20 mouse cellular contexts compared by ENCODE assay signal in genomic region chr17:28698672-28699071, GRCm38 (mm10). TPM values are rescaled to one million over a fixed set of nuclear protein-coding genes. Genes with fewer than 3 reads are reported as not detected.
DNase-seq lines count a peak whose midpoint lies in the region; ATAC-seq and TF ChIP-seq lines count a peak whose summit lies in the region.
"Had no signal": no experiment of that assay in that cellular context is flagged by ENCODE, and none has a peak within 500 bp of the region (broad histone marks: within the 10 kb centered on the region; RNA-seq: fewer than 3 reads in every experiment).

No protein-coding gene starts in this region.

- no peak for TF ChIP-seq POLR2A in cerebellum, adult 2 months (IDR thresholded peaks at IDR 0.05; ENCODE audit: borderline replicate concordance, insufficient read depth, low read length)
- TF ChIP-seq POLR2A in lung, adult 2 months (IDR thresholded peaks at IDR 0.05; ENCODE audit: borderline replicate concordance, extremely low read depth, low read depth, low read length), result no peak

- no peak for ATAC-seq in cerebellum, adult (ENCODE audit: insufficient number of reproducible peaks, low FRiP score, low TSS enrichment)
- no peak for ATAC-seq in intestine, postnatal 0 days
- no peak for ATAC-seq in intestine, embryonic 15.5 days
- no peak for ATAC-seq in lung, embryonic 15.5 days (ENCODE audit: borderline replicate concordance, extremely low read depth, low FRiP score, low TSS enrichment)
- no peak; the same call in 1 of the 2 replicates for ATAC-seq in stomach, postnatal 0 days (ENCODE audit: low FRiP score, low TSS enrichment)
- ATAC-seq: forebrain, embryonic 16.5 days; midbrain, embryonic 16.5 days had no signal

- H3K27ac ChIP-seq in cerebellum, adult 2 months (ENCODE audit: insufficient read depth, low read length), result 0 out of 2 replicates have a peak overlapping the region, but pooled peaks have one; percentile 96
- 0 out of 2 replicates have a peak overlapping the region, but pooled peaks have one; percentile 21 for H3K27ac ChIP-seq in intestine, postnatal 0 days (ENCODE audit: low read depth, low read length)
- H3K27ac ChIP-seq in intestine, embryonic 15.5 days, result no peak overlapping the region
- H3K27ac ChIP-seq in lung, embryonic 15.5 days, result 0 out of 2 replicates have a peak overlapping the region, but pooled peaks have one; percentile 52
- no peak overlapping the region for H3K27ac ChIP-seq in stomach, postnatal 0 days (replicated peaks)
- H3K27ac ChIP-seq: hindbrain, embryonic 15.5 days; limb, embryonic 13.5 days; midbrain, embryonic 10.5 days; neural tube, embryonic 15.5 days had no signal

- no peaks in the 10 kb centered on the region for H3K27me3 ChIP-seq in cerebellum, adult 2 months (ENCODE audit: control insufficient read depth, insufficient read depth, low read length)
- no peaks in the 10 kb centered on the region for H3K27me3 ChIP-seq in intestine, postnatal 0 days (replicated peaks; ENCODE audit: control insufficient read depth, insufficient read depth, low read length)
- no peaks in the 10 kb centered on the region for H3K27me3 ChIP-seq in intestine, embryonic 15.5 days (replicated peaks)
- H3K27me3 ChIP-seq in lung, embryonic 15.5 days, result no peaks in the 10 kb centered on the region
- H3K27me3 ChIP-seq in stomach, postnatal 0 days (ENCODE audit: control insufficient read depth, insufficient read depth, low read length), result no peaks in the 10 kb centered on the region
- H3K27me3 ChIP-seq: embryonic facial prominence, embryonic 15.5 days; hindbrain, embryonic 15.5 days; limb, embryonic 13.5 days; neural tube, embryonic 15.5 days had no signal

- H3K4me2 ChIP-seq in intestine, postnatal 0 days (replicated peaks; ENCODE audit: low read depth), result no peak overlapping the region
- H3K4me2 ChIP-seq in intestine, embryonic 15.5 days (replicated peaks), result no peak overlapping the region
- no peak overlapping the region for H3K4me2 ChIP-seq in lung, embryonic 15.5 days
- no peak overlapping the region for H3K4me2 ChIP-seq in stomach, postnatal 0 days (replicated peaks; ENCODE audit: low read depth)
- H3K4me2 ChIP-seq: embryonic facial prominence, embryonic 15.5 days; hindbrain, embryonic 15.5 days; limb, embryonic 13.5 days; neural tube, embryonic 15.5 days had no signal

- peaks cover 7% of the 10 kb centered on the region; the same call in 1 of the 2 replicates for H3K36me3 ChIP-seq in intestine, postnatal 0 days (ENCODE audit: control insufficient read depth, insufficient read depth)
- no peaks in the 10 kb centered on the region for H3K36me3 ChIP-seq in intestine, embryonic 15.5 days
- 0 out of 2 replicates have a peak, but pooled peaks cover 7% of the 10 kb centered on the region for H3K36me3 ChIP-seq in lung, embryonic 15.5 days
- H3K36me3 ChIP-seq in stomach, postnatal 0 days (ENCODE audit: control insufficient read depth, insufficient read depth, low read length), result no peaks in the 10 kb centered on the region
- H3K36me3 ChIP-seq: embryonic facial prominence, embryonic 15.5 days; hindbrain, embryonic 15.5 days; midbrain, embryonic 10.5 days; neural tube, embryonic 15.5 days had no signal

- H3K9ac ChIP-seq in intestine, postnatal 0 days (ENCODE audit: low read depth, low read length), result no peak overlapping the region; the same call in 1 of the 2 replicates
- H3K9ac ChIP-seq in intestine, embryonic 15.5 days, result no peak overlapping the region
- no peak overlapping the region for H3K9ac ChIP-seq in lung, embryonic 15.5 days
- H3K9ac ChIP-seq in stomach, postnatal 0 days (ENCODE audit: low read length), result no peak overlapping the region
- H3K9ac ChIP-seq: embryonic facial prominence, embryonic 15.5 days; hindbrain, embryonic 15.5 days; limb, embryonic 13.5 days; neural tube, embryonic 15.5 days had no signal

- H3K9me3 ChIP-seq in intestine, postnatal 0 days (ENCODE audit: control insufficient read depth), result no peaks in the 10 kb centered on the region
- H3K9me3 ChIP-seq in intestine, embryonic 15.5 days, result no peaks in the 10 kb centered on the region
- H3K9me3 ChIP-seq in lung, embryonic 15.5 days, result no peaks in the 10 kb centered on the region
- H3K9me3 ChIP-seq in stomach, postnatal 0 days (ENCODE audit: control insufficient read depth, low read length), result no peaks in the 10 kb centered on the region
- H3K9me3 ChIP-seq: embryonic facial prominence, embryonic 15.5 days; hindbrain, embryonic 15.5 days; limb, embryonic 13.5 days; midbrain, embryonic 10.5 days; neural tube, embryonic 15.5 days had no signal

- TF ChIP-seq CTCF in cerebellum, adult 2 months (IDR thresholded peaks at IDR 0.05; ENCODE audit: borderline replicate concordance, insufficient read depth, low read depth, low read length), result no peak
- no peak for TF ChIP-seq CTCF in intestine, postnatal 0 days (IDR thresholded peaks at IDR 0.05; ENCODE audit: low read depth)
- no peak for TF ChIP-seq CTCF in lung, adult 2 months (IDR thresholded peaks at IDR 0.05; ENCODE audit: insufficient read depth, low read length)
- TF ChIP-seq CTCF in stomach, postnatal 0 days (IDR thresholded peaks at IDR 0.05; ENCODE audit: low read depth), result no peak

- TF ChIP-seq EP300 in stomach, postnatal 0 days (optimal IDR thresholded peaks at IDR 0.05), result no peak

- no peak overlapping the region for H3K4me3 ChIP-seq in cerebellum, adult 2 months (replicated peaks; ENCODE audit: insufficient read depth, low read depth, low read length)
- H3K4me3 ChIP-seq in intestine, postnatal 0 days (ENCODE audit: low read depth, low read length), result no peak overlapping the region
- H3K4me3 ChIP-seq in intestine, embryonic 15.5 days (replicated peaks), result no peak overlapping the region
- no peak overlapping the region for H3K4me3 ChIP-seq in lung, embryonic 15.5 days
- H3K4me3 ChIP-seq in lung, adult 2 months (replicated peaks; ENCODE audit: extremely low read depth, low read depth, low read length), result no peak overlapping the region
- no peak overlapping the region for H3K4me3 ChIP-seq in stomach, postnatal 0 days (ENCODE audit: low read depth, low read length)
- H3K4me3 ChIP-seq: embryonic facial prominence, embryonic 15.5 days; hindbrain, embryonic 15.5 days; limb, embryonic 13.5 days; midbrain, embryonic 10.5 days; neural tube, embryonic 15.5 days had no signal

- 72% methylated on average over 2 of the region's 2 CpGs for WGBS in cerebellum, adult 2 months
- 45% methylated on average over 2 of the region's 2 CpGs for WGBS in intestine, postnatal 0 days
- whole genome bisulfite sequencing in intestine, embryonic 15.5 days, result 68% methylated on average over 2 of the region's 2 CpGs
- 46% methylated on average over 2 of the region's 2 CpGs for WGBS in lung, embryonic 15.5 days
- WGBS in lung, adult 2 months, result 30% methylated on average over 2 of the region's 2 CpGs
- 53% methylated on average over 2 of the region's 2 CpGs for WGBS in stomach, postnatal 0 days

- H3K4me1 ChIP-seq in cerebellum, adult 2 months (ENCODE audit: control insufficient read depth, insufficient read depth, low read length), result peaks cover 26% of the 10 kb centered on the region
- peaks cover 18% of the 10 kb centered on the region for H3K4me1 ChIP-seq in intestine, postnatal 0 days (replicated peaks; ENCODE audit: control insufficient read depth, insufficient read depth, low read length)
- H3K4me1 ChIP-seq in intestine, embryonic 15.5 days (replicated peaks), result peaks cover 27% of the 10 kb centered on the region
- peaks cover 54% of the 10 kb centered on the region for H3K4me1 ChIP-seq in lung, embryonic 15.5 days
- peaks cover 48% of the 10 kb centered on the region for H3K4me1 ChIP-seq in lung, adult 2 months (ENCODE audit: control insufficient read depth, insufficient read depth, low read length)
- peaks cover 10% of the 10 kb centered on the region for H3K4me1 ChIP-seq in stomach, postnatal 0 days (replicated peaks; ENCODE audit: control insufficient read depth, insufficient read depth)

- no peak for DNase-seq in cerebellum, adult 2 months
- no peak for DNase-seq in lung, adult 2 months
- peak; percentile 32 for DNase-seq in stomach, postnatal 0 days (ENCODE audit: low spot score)
- DNase-seq in spleen, adult 12 weeks (ENCODE audit: low spot score), result no peak
- DNase-seq: embryo, embryonic 11 days; gastrocnemius, postnatal 25 days; kidney, postnatal 14 days; right cerebral cortex, adult 18-20 months; right cerebral cortex, postnatal 4 days had no signal

RNA-seq across cellular contexts. Expression of gene Mapk14, which starts 7.5 kb away (rescaled TPM):
- 114 and 116 TPM in 2 replicates for polyA plus RNA-seq in cerebellum, adult 2 months (2012; rRNA removed)
- polyA plus RNA-seq in intestine, postnatal 0 days (2015; fragmentation: Nextera tagmentation; extraction: Ambion mirVana), result 23.6 and 24.6 TPM in 2 replicates
- 42.4 and 45.5 TPM in 2 replicates for polyA plus RNA-seq in intestine, embryonic 15.5 days (2015; fragmentation: Nextera tagmentation; extraction: Ambion mirVana)
- polyA plus RNA-seq in lung, embryonic 15.5 days (2015; fragmentation: Nextera tagmentation; extraction: Ambion mirVana), result 53.3 and 55.6 TPM in 2 replicates
- polyA plus RNA-seq in lung, adult 2 months (2012; rRNA removed), result 74.3 and 97.5 TPM in 2 replicates
- 31.4 and 33.4 TPM in 2 replicates for polyA plus RNA-seq in stomach, postnatal 0 days (2015; fragmentation: Nextera tagmentation; extraction: Ambion mirVana)

RNA-seq across cellular contexts. Expression of gene Slc26a8, which starts 8.6 kb away (rescaled TPM):
- 4.9 and 5.5 TPM in 2 replicates for polyA plus RNA-seq in cerebellum, adult 2 months (2012; rRNA removed)
- polyA plus RNA-seq in intestine, postnatal 0 days (2015; fragmentation: Nextera tagmentation; extraction: Ambion mirVana), result 0.17 and 0.40 TPM in 2 replicates
- 0.11 and 0.20 TPM in 2 replicates for polyA plus RNA-seq in intestine, embryonic 15.5 days (2015; fragmentation: Nextera tagmentation; extraction: Ambion mirVana)
- polyA plus RNA-seq in lung, embryonic 15.5 days (2015; fragmentation: Nextera tagmentation; extraction: Ambion mirVana), result 0.47 and 0.58 TPM in 2 replicates
- polyA plus RNA-seq in lung, adult 2 months (2012; rRNA removed), result 0.40 and 1.2 TPM in 2 replicates
- polyA plus RNA-seq in stomach, postnatal 0 days (2015; fragmentation: Nextera tagmentation; extraction: Ambion mirVana), result 0.24 and 0.50 TPM in 2 replicates

RNA-seq across cellular contexts. Expression of gene AC170998.1, which starts 27.2 kb away (rescaled TPM):
- polyA plus RNA-seq in cerebellum, adult 2 months (2012; rRNA removed), result 1.0 and 2.0 TPM in 2 replicates
- 1.2 and 1.5 TPM in 2 replicates for polyA plus RNA-seq in intestine, postnatal 0 days (2015; fragmentation: Nextera tagmentation; extraction: Ambion mirVana)
- 2.1 and 2.4 TPM in 2 replicates for polyA plus RNA-seq in intestine, embryonic 15.5 days (2015; fragmentation: Nextera tagmentation; extraction: Ambion mirVana)
- polyA plus RNA-seq in lung, embryonic 15.5 days (2015; fragmentation: Nextera tagmentation; extraction: Ambion mirVana), result 2.5 and 3.0 TPM in 2 replicates
- 0.77 and 1.5 TPM in 2 replicates for polyA plus RNA-seq in lung, adult 2 months (2012; rRNA removed)
- polyA plus RNA-seq in stomach, postnatal 0 days (2015; fragmentation: Nextera tagmentation; extraction: Ambion mirVana), result 1.0 and 1.2 TPM in 2 replicates

Comparison
In these comparisons a context has a peak if more than half of its experiments do, and no peak if none do; other contexts are left out.
1. H3K27ac ChIP-seq: peak in cerebellum, adult 2 months (single experiment), intestine, postnatal 0 days (single experiment) and lung, embryonic 15.5 days (single experiment); none in intestine, embryonic 15.5 days (single experiment) and stomach, postnatal 0 days (single experiment).